Mouse (Mus musculus) kidney, postnatal 0 days (tissue): ENCODE results near the gene Cdc20. TPM values are rescaled to one million over a fixed set of nuclear protein-coding genes. Genes with fewer than 3 reads are reported as not detected.

ENCODE experiments used
- ATAC-seq: fragments of 200-750 bp; cut with Nextera tagmentation; replicated peaks from 2 replicates; pipeline ENCODE4 v1.8.0; 2017; ENCODE audit warnings: low read depth, moderate number of reproducible peaks, moderate TSS enrichment, moderate library complexity; ENCODE audit not compliant: low FRiP score
- DNase-seq: peaks from one replicate; pipeline ENCODE4 v3.0.0-alpha.2; 2016; ENCODE audit warnings: low spot score
- H3K27ac ChIP-seq: fragments of 300-500 bp; sonication (generic); 2 replicates; pipeline ENCODE4 v1.5.1; 2014; ENCODE audit warnings: mild to moderate bottlenecking
- H3K27me3 ChIP-seq: fragments of 300-500 bp; sonication (generic); 2 replicates; pipeline ENCODE4 v1.6.1; 2014; ENCODE audit warnings: low read length, mixed read lengths; ENCODE audit not compliant: insufficient read depth
- H3K36me3 ChIP-seq: fragments of 300-500 bp; sonication (generic); 2 replicates; pipeline ENCODE4 v1.6.1; 2014; ENCODE audit warnings: low read length, mixed read lengths; ENCODE audit not compliant: insufficient read depth
- H3K4me1 ChIP-seq: fragments of 300-500 bp; sonication (generic); replicated peaks from 2 replicates; pipeline ENCODE4 v1.6.1; 2014; ENCODE audit warnings: antibody characterized with exemption, low read length, mixed read lengths; ENCODE audit not compliant: insufficient read depth
- H3K4me2 ChIP-seq: fragments of 300-500 bp; sonication (generic); 2 replicates; pipeline ENCODE4 v1.6.1; 2014; ENCODE audit warnings: mild to moderate bottlenecking, low read length, moderate library complexity, mixed read lengths
- H3K4me3 ChIP-seq: fragments of 300-500 bp; sonication (generic); replicated peaks from 2 replicates; pipeline ENCODE4 v1.5.1; 2014; ENCODE audit warnings: low read depth, low read length
- H3K9ac ChIP-seq: fragments of 300-500 bp; sonication (generic); 2 replicates; pipeline ENCODE4 v1.6.1; 2014; ENCODE audit warnings: low read depth, low read length
- H3K9me3 ChIP-seq: fragments of 300-500 bp; sonication (generic); replicated peaks from 2 replicates; pipeline ENCODE4 v1.6.1; 2016; ENCODE audit warnings: low read length, inconsistent platforms, mixed read lengths
- CTCF ChIP-seq: IDR thresholded peaks from 2 replicates; pipeline ENCODE4 v1.5.1; 2016; ENCODE audit warnings: antibody characterized with exemption, low read depth, mild to moderate bottlenecking, moderate library complexity
- WGBS: fragments of 180-500 bp; shearing (Covaris S2); extraction: QIAGEN DNeasy Blood & Tissue Kit; methylation state at CpG from one replicate; pipeline ENCODE4 v1.1.7; 2014; 5-methylcytosine and 5-hydroxymethylcytosine counted together
- polyA plus RNA-seq: library from polyadenylated mRNA; unstranded; fragments of >200 nt; fragmentation: Nextera tagmentation; extraction: Ambion mirVana; gene quantifications from 2 replicates; pipeline ENCODE4 v1.2.1, GENCODE M21; 2015

Cdc20 gene
- polyA plus RNA-seq, 1 experiment from 2014 or later = 117 TPM

DNA sequence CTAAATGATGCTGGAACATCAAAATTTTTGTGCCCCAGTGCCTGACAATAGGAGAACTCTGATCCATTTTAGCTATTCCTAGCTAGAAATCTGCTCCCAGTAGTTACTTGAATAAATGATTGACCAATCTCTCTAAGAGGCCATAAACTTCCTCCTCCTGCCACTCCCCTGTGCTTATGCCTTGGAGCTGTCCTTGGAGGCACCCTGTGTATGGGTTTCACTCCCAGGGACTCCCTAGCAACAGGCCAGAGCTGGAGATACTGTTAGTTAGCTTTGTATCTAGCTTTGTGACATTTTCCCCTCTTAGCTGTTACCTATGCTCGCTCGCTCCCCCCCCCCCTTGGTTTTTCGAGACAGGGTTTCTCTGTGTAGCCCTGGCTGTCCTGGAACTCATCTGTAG, 15.8 kb downstream of the Cdc20 start:
- DNase-seq (no peak), ATAC-seq (no peak; the same call in 1 of the 2 replicates)

DNA sequence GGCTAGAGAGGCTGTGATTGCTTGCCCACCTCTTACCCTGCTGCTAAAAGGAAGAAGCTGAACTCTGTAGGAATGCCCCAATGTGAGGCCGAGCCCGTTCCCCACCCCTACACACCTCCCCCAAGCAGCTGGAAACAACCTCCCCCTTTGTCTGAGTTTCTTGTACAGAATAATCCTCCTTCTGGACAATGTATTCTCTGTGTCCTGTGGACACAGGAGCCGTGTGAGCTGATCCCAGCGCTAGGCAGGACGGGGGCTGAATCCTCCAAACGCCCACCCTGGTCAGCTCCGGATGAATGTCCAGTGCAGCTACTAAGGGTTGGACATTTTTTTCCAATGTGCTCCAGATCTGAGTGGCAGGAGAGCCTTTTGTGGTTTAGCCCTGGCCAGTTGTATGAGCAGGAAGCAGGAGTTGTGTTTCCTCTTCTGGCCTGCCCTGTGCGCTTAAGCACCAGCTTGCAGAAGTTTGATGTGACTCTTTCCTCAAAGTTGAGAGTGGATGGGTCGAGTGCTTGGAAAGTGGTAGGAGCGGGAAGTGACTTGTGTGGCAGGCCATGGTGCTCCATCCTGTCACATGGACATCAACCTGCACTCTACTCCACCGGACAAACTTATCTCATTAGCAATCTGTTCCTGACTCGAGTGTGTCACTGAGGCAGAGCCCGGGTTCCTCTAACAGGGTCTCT, 19.9 kb downstream of the Cdc20 start:
- TF ChIP-seq CTCF = no peak
- H3K36me3 ChIP-seq = peaks cover 62% of the 10 kb centered on the region
- H3K27ac ChIP-seq = no peak overlapping the region
- ATAC-seq (no peak), DNase-seq (no peak)
- no peaks in the 10 kb centered on the region for H3K27me3 ChIP-seq
- H3K9me3 ChIP-seq = no peaks in the 10 kb centered on the region
- H3K4me3 ChIP-seq = no peak overlapping the region
- no peak overlapping the region for H3K4me2 ChIP-seq
- H3K4me1 ChIP-seq = no peaks in the 10 kb centered on the region
- WGBS = 94% methylated on average over 13 of the region's 13 CpGs
- H3K9ac ChIP-seq = no peak overlapping the region

More for the DNA sequence above, 15.8 kb downstream of the Cdc20 start:
- Histone ChIP-seq H3K4me1 (no peaks in the 10 kb centered on the region), H3K9me3 (no peaks in the 10 kb centered on the region), H3K4me3 (no peak overlapping the region), H3K27me3 (no peaks in the 10 kb centered on the region), H3K36me3 (peaks cover 23% of the 10 kb centered on the region), H3K4me2 (no peak overlapping the region), H3K9ac (no peak overlapping the region), H3K27ac (no peak overlapping the region)
- 85% methylated on average over 3 of the region's 3 CpGs for WGBS
- TF ChIP-seq CTCF = no peak

DNA sequence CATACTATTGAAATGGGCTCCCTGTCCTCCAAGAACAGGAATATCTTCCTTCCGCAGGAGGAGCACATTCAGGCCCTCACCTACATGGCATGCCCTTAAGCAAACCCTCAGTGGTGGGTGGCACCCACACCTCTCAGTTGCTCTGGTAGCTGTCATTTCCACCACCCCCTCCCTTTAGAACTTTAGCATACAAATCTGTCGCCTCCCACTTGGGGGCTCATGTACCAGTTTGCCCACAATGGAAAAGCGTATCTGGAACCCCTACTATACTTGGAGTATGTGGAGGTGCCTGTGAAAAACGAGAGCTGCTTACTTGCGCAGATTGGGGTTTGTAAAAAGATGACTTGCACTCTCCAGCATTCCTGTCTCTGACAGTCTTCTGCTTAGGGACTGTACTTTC, 20.8 kb downstream of the Cdc20 start:
- ATAC-seq = no peak
- no peak for DNase-seq
- 98% methylated on average over 5 of the region's 5 CpGs for WGBS

DNA sequence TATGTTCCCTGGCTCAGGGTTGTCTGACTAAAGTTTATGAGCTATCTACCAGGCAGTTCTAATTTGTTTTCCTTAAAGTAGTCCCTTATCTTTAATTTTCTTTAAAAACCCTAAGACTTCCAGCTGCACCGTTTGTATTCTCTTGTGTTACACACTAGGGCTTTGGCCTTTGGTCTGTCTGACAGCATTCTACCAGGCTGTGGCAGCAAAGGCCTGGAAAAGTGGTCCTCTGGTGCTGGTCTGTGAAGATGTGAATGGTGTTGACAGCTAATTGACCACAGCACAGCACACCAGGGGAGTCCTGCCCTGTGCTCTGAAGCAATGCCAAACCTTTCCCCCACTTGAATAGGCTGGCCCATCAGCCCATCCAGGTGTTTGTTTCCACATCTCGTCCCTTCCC, 21.4 kb downstream of the Cdc20 start:
- Histone ChIP-seq H3K27ac (no peak overlapping the region), H3K9ac (no peak overlapping the region), H3K27me3 (no peaks in the 10 kb centered on the region), H3K4me1 (no peaks in the 10 kb centered on the region), H3K36me3 (peaks cover 76% of the 10 kb centered on the region), H3K4me2 (no peak overlapping the region), H3K9me3 (no peaks in the 10 kb centered on the region), H3K4me3 (no peak overlapping the region)
- no peak; the same call in 1 of the 2 replicates for TF ChIP-seq CTCF
- ATAC-seq (no peak), DNase-seq (no peak)
- WGBS = 83% methylated on average over 2 of the region's 2 CpGs

More for the DNA sequence above, 20.8 kb downstream of the Cdc20 start:
- no peaks in the 10 kb centered on the region for H3K9me3 ChIP-seq
- H3K36me3 ChIP-seq = peaks cover 71% of the 10 kb centered on the region
- no peaks in the 10 kb centered on the region for H3K4me1 ChIP-seq
- H3K27ac ChIP-seq = no peak overlapping the region
- TF ChIP-seq CTCF = no peak
- no peak overlapping the region for H3K9ac ChIP-seq
- H3K4me3 ChIP-seq = no peak overlapping the region
- H3K4me2 ChIP-seq = no peak overlapping the region
- no peaks in the 10 kb centered on the region for H3K27me3 ChIP-seq

DNA sequence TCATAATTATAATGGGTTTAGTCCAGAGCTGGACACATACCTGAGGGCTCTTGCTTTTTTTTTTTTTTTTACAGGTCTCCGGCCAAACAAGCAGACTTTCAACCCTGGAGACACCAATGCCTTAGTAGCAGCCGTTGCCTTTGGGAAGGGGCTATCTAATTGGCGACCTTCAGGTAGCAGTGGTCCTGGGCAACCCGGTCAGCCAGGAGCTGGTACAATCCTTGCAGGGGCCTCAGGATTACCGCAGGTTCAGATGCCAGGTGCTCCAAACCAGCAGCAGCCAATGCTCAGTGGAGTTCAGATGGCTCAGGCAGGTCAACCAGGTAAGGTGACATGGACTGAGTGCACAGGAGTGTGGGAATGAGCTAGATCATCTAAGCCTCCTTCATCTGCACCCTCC, 23.6 kb downstream of the Cdc20 start:
- H3K9ac ChIP-seq = no peak overlapping the region
- no peaks in the 10 kb centered on the region for H3K27me3 ChIP-seq
- H3K4me1 ChIP-seq = peaks cover 7% of the 10 kb centered on the region; the same call in 1 of the 2 replicates
- WGBS = 94% methylated on average over 5 of the region's 5 CpGs
- no peak overlapping the region for H3K4me3 ChIP-seq
- H3K4me2 ChIP-seq = no peak overlapping the region
- no peak for DNase-seq
- H3K36me3 ChIP-seq = peaks cover 70% of the 10 kb centered on the region
- TF ChIP-seq CTCF = no peak
- no peak overlapping the region for H3K27ac ChIP-seq
- ATAC-seq = no peak
- H3K9me3 ChIP-seq = no peaks in the 10 kb centered on the region

DNA sequence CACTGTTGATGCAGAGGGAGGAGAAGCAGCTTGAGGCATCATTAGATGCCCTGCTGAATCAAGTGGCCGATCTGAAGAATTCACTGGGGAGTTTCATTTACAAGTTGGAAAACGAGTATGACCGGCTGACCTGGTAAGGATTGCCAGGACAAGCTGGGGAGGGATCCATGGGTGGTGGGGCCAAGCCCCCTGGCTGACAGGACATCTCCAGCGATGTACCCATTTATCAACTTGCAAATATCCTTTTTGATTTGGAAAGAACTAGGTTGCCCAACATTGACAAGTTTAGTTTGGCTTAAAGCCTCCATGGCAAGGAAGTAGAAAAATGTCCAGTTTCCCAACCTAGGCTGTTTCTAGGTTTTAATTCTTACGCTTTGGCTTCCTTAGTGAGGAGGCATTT, 26.3 kb downstream of the Cdc20 start:
- no peak overlapping the region for H3K4me2 ChIP-seq
- H3K9ac ChIP-seq = no peak overlapping the region
- TF ChIP-seq CTCF = no peak
- H3K4me3 ChIP-seq = no peak overlapping the region
- peaks cover 12% of the 10 kb centered on the region; the same call in 1 of the 2 replicates for H3K4me1 ChIP-seq
- 88% methylated on average over 5 of the region's 5 CpGs for WGBS
- H3K9me3 ChIP-seq = no peaks in the 10 kb centered on the region
- no peaks in the 10 kb centered on the region for H3K27me3 ChIP-seq
- H3K36me3 ChIP-seq = peaks cover 48% of the 10 kb centered on the region
- H3K27ac ChIP-seq = no peak overlapping the region
- DNase-seq = no peak
- ATAC-seq = no peak
